Mouse (Mus musculus) NIH3T3 (cell line): ENCODE measurements around the gene Gramd1b.
A peak's percentile ranks its signal among the peaks of the same experiment; 100 is the strongest.

Experiments used
- DNase-seq: peaks from one replicate; pipeline ENCODE4 v3.0.0-alpha.2; 2012; ENCODE audit warnings: low read depth

Gene Gramd1b

DNA sequence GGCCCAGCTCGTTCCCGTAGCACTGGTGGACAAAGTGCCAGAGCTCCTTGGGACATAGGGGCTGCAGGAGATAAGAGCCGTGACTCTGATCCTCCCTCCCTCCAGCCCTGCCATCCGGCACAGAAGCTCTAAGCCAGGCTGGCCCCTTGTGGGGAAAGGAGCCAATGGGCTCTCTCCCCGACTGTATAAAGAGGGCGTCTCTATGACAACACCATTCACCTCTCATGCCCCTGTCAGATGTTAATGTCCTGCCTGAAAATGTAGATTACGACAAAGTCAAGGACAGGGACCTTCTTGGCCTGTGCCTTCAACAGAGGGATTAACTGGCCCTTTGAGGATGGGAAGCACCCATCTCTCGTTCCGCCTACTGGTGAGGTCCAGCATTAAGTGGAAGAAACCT, 219.4 kb downstream of the Gramd1b start:
- no peak for DNase-seq

DNA sequence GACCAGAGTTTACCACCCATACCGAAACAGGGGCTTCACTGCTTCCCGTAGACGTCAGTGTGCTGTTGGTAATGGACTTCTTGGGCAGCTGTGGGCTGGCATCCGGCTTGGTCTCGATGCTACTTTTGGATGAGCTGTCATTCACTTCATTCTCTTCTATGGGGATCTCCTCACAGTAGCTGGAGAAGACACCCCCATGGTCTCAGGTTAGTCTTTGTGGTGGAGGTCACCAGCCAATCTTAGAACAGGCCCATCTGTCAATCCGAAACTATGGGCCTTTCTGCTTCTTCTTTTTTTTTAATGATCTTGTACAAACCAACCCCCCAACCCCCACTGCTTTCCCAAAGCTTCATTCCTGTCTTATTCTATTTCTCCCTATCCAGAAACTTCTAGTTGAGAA, 221.3 kb downstream of the Gramd1b start:
- DNase-seq = no peak

DNA sequence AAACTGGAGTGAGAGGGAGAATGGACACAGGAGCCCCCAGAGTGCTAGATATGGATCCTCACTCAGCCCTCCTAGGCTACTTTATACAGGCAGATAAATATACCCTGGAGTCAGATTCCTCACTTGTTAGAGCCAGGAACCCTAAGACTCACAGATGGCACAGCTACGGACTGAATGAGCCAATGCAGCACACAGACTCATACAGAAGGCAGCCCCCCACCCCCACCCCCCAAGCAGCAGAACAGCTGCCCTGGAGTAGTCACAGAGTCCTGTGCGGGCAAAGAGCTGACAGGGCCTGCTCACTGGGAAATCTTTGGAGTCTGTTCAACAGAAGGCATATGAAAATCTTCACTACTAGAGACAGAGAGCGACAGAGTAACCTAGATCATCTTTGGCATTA, 223.9 kb downstream of the Gramd1b start:
- DNase-seq = no peak

DNA sequence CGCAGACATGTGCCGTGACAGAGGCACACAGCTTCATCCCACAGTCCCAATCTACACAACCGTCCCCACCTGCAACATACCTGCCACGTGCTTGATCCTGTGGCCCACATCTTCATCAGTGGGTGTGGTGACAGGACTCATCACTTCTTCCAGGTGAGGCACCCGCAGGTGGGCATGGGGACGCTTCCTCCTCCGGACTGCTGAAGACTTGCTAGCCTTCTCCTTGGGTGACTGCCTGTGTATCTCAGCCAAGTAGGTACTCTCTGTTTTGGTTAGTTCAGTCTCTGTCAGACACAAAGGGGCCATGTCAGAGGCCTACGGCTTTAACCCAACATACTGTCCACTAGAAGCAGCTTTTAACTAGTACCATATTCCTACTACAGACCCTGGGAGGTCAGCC, 226.9 kb downstream of the Gramd1b start:
- no peak for DNase-seq

DNA sequence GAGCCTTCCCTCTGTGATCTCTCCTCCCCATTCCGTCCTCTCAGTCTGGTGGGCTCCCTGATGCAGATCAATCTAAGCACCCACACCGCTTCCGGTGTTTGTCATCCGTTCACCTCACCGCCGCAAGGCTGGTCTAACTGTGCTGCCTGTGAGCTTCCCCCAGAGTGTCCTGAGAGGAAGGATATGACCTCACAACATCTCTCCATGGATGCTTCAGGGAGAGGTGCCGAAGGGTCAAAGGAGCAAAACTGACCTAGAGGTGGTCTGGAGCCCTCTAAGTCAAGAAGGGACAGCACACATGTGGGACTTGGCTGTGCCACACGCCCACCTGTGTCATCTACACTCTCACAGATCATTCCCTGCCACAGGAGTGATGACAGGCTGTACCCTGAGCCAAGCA, 228.8 kb downstream of the Gramd1b start:
- DNase-seq = no peak

DNA sequence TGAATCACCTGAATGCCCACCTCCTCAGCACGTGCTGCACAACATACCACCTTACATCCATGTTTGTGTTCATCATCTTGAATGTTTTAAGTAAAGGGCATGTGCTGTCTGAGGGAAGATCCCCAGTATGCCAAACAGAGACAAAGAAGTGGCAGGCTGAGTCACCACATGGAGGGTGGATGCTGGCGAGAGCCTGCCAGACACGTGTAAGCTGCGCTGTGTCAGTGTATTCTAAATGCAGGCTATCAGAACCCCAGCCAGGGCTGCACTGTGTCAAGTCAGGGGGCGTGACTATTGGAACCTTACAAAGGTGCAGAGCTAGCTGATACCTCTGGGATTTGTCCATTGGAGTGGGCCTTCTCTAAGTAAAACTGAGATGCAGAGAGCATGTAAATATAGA, 229.7 kb downstream of the Gramd1b start:
- DNase-seq = no peak

DNA sequence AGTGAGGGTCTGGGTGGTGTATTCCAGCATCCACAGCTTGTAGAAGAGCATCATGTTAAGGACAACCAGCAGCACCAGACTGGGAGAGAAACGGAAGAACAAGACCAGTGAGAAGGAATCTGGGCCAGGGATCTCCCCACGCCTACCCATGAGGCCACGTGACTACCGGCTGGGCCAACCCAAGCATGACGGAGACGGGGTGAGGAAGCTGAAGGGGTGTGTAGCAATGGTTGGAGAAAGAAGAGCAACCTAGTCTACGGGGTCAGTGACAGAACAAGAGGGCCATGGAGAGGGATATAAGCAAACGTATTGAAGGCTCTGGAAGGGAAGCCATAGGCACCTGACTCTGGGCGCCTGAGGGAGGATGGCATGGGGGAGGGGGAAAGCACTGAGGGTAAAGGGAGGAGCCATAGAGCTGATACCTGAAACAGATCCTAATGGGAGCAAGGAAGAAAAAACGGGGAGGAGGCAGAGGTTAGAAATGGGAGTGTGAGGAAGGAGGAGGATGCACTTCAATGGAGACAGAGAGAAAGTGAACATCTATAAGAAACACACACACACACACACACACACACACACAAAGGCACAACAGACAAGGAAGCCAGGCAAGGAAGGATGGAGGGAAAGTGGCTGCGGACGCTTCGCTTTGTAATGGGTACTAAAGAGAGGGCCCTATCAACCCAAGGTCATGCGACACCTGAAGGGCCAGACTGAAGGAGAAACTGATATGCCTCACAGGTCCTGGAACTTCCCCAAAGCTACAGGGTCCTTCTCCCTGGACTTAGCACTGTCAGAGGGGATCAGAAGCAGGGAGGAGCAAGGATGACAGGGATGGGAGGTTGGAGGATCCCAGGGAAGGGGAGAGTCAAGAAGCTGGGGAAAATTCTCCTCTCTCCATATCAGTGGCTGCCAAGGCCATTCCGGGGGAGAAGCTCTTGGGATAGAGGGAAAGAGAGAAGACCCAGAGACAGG, 230.9 kb downstream of the Gramd1b start:
- no peak for DNase-seq

DNA sequence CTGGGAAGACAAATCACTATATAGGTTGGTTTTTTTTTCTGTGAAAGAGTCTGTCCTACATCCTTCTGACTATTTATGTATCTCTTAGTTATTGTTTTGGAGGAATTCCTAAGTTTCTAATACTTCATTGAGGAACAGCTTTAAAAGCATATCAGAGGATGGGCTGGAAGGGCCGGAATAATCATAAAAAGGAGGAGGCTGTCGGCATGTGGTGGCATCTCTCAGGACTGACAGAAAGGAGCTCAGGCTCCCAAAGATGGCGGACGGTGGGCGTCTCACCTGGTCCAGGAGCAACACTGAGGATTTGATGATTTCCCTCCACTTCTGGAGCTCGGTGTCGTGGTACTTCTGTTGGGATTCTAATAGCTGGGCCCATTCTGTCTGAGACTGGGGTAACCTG, 231.9 kb downstream of the Gramd1b start:
- no peak for DNase-seq

DNA sequence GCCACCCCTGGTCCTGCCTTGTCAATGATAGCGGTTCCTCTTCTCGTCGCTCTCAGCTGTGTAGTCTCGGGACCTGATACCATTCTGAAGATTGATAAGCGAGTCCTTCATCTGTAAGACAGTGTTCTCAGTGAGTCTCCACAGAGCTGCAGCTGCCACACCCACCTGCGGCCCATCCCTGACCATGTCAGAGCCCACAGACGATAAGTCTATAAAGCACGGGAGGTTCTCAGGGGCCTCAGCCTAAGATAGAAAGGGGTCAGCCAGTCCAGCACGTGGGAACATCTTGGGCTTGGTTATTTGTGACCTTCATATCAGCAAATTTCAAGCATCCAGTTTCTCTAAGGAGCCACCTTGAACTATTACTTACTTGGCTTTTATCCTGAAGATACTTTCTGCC, 233.2 kb downstream of the Gramd1b start:
- no peak for DNase-seq

DNA sequence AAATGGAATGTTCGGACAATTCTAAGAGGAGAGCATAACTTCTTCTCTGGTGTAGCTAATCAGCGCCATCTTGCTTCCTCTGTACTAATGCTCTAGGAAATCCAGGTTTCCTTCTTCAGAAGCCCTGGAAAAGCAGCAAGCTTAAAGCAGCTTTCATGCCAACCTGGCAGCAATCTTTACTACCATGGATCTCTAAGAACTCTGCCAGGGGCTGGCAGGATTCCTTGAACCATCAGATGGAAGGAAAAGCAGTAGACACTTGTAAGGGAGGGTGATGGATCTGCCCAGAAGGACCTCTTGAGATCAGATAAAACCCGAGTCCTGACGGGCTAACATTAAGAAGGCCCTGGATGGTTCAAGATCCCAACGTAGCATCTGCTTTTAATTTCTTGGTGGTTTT, 234.9 kb downstream of the Gramd1b start:
- DNase-seq = no peak

DNA sequence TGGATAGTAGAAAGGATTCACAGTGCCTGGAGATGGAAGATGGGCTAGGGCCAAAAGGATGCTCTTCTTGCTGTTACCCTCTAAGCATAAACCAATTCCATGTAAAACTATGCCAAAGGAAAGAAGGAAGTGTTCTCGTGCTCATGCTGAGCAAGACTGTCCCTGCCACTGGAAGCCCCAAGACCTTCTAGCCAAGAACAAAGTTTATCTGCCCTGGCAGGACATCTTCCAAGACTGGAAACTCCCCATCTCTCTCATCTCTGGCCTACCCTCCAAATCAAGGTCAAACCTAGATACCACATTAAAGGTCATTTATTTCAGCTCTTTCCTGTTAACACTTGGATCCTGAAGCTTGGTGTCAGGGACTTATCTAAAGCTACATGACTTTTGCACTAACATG, 236.3 kb downstream of the Gramd1b start:
- DNase-seq = no peak

DNA sequence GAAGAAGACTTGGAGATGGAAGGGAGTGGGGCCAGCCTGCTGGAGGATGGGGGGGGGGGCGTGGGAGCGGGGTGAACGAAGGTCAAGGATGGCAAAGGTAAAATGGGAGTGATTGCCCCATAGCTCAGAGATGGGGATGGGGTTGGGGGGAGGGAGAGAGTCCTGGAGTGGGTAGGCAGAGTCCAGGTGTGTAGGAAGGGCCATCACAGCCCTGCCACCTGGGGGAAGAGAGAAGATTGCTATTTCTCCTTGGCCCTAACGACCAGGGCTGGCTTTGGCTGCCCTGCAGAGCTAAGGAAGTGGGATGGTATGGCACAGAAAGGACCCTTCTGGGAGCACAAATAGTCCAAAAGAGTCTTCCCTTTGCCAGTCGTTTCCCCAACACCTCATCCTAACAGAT, 237.0 kb downstream of the Gramd1b start:
- no peak for DNase-seq

DNA sequence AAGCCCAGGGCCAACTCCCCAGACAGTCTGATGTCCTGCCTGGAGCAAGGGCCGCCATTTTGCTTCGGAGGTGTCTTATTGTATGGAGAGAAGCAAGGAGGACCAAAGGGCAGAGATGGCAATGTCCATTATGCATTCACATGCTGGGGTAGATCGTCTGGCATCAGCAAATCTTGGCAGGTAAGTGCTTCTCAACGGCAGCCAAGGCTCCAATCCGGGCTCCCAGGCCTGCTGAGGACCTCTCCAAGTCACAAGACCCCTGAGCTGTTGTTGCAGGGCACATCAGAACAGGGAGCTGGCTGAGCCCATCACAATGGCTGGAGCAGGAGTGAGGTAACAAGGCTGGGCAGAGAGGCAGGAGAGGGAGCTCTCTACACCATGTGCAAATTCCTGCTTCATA, 237.4 kb downstream of the Gramd1b start:
- DNase-seq = no peak

DNA sequence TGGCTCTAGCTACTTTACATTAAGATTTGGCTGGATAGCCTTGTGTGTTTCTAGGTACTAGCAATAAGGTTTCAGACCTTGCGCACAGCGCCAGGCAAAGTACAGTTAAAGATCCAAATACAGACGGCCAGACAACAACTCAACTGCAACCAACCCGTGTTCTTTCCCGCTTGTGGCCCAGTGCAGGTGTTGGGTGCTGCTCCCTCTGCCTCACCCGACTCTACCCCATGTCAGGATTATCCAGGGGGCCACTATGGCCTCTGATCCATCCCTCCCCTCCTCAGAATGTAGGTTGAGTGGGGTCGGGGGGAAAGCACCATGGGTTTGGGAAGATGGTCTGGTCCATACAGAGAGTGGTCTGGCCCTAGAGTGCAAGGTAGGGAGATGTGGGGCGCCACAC, 237.9 kb downstream of the Gramd1b start:
- DNase-seq = no peak

DNA sequence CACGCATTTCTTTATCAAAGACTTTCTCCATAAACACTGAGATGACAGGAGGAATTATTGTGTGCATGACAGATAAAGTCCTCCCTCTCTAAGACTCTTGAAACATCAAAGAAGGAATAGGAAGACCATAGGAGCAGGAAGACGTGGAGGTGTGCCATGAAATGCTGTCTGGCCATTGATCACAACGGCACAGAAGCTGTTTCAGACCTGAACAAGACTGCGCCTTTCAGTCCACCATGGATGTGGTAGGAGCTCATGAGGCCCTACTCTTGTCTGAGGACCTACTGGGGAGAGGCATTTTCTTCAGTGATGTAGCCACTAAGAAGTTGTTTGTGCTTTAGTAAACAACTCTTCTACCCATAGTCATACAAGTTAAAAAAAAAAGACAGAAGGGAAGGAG, 238.7 kb downstream of the Gramd1b start:
- no peak for DNase-seq

DNA sequence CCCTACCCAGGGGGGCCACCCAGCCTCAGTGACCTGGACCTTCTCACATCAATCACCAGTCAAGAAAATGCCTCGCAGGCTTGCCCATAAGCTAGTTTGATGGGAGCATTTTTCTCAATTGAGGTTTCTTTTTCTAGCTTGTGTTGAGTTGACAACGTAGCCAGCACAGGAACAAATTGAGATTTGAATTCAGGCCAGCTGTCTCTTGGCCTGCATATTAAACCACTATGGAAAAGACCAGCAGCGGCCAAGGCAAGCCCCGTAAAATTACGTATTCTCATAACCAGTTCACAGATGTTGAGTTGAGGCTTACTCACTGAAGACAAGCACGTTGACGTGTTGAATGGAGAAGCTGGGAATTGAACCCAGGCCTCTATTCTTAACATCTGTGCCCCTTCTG, 248.2 kb downstream of the Gramd1b start:
- DNase-seq = peak; percentile 14

DNA sequence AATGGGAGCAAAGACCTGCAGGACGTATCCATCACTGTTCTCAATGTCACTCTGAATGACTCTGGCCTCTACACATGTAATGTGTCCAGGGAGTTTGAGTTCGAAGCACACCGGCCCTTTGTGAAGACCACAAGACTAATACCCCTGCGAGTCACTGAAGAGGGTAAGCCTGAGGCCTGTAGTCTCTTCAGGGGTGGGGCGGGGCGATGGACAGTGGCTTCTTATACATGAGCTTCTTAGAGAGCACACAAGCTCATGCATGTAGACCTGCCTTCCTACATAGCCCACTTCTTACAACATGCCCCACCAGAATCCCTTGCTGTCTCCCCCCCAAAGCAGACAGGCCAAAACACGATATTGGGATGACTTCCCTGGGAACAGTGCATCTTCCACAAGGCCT, 251.7 kb downstream of the Gramd1b start:
- no peak for DNase-seq

DNA sequence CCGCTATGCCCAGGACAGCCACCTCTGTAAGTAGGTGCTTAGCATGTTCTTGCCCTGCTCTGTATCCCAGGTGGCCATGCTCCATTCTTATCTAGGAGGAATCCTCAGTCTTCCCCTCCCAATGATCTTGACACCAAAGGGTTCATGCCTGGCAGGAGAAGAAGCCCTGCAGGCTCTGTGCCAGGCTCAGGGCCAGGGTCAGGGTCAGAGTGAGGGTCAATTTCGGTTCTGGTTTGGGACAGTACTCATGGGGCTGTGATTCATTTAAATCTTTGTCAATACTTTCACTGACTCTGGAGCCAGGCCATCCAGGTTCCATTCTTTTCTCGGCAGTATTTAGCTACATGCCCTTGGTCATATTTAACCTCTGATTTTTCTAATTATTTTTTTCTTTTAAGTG, 253.5 kb downstream of the Gramd1b start:
- no peak for DNase-seq

DNA sequence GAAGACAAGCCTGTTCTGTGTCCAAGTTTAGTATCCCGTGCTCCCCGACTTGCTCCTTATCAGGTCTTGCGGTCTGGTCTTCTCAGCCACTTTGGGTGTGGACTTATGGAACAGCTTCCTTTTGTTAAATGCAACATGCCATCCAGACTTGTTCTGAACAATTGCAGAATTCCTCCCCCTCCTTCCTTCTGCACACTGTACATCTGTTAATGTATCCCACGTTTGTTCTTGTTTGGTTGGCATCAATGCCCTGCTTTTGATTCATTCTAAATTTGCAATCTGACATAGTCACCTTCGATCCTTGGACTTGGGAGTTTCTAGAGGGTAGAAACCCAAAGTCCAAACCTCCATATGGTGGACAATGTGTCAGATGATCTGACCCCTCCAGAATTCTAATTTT, 255.3 kb downstream of the Gramd1b start:
- no peak for DNase-seq

DNA sequence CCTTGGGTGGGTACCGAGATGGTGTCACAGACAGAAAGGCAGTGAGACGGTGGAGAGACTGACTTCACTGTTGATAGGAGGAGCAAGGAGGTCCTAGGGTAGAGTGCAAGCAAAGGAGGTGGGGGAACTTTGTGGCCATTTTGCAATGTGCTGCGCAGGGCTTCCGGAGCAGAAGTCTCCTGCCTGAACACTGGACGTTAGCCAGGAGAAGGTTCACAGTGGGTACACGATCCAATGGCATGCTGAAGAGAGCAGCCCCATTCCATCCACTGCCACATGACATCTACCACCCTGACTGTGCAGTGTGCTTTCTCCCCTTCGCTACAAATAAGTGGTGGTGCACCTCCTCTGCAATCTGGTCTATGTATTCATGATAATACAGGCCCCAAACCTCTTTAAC, 258.4 kb downstream of the Gramd1b start:
- DNase-seq = no peak

DNA sequence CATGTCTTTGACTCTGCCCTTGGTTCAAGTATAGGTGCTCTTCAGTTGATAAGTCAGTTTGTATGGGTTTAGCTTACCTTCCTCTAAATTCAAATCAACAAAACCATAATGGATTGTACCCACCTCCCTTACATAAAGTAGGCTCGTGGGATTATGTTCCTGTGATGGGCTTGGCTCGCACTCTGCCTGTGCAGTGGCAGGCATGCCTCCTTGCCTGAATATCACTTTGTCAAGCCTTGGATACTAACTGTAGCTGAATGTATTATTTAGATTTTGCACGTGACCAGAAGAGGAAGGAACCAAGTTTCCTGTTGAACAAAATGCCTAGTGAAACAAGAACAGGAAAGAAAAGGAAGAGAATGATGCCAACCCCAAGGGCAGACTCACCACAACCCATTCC, 260.1 kb downstream of the Gramd1b start:
- DNase-seq = no peak

DNA sequence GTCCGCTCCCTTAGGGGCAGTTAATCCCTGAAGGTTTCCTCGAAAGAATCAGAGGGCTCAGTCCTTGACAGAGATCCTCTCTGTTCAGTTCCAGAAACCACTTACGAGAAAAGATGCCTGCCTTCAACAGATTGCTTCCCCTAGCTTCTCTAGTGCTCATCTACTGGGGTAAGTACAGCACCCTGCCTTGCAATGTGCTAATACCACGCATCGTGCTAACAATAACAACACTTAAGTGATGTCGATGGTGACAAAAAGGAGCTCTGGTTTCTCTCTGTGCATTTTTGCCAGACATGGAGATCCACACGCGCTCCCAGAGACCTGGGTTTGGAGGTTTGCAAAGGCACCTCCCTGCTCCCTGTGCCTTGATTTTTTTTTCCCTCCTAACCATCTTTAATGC, 261.3 kb downstream of the Gramd1b start:
- no peak for DNase-seq

DNA sequence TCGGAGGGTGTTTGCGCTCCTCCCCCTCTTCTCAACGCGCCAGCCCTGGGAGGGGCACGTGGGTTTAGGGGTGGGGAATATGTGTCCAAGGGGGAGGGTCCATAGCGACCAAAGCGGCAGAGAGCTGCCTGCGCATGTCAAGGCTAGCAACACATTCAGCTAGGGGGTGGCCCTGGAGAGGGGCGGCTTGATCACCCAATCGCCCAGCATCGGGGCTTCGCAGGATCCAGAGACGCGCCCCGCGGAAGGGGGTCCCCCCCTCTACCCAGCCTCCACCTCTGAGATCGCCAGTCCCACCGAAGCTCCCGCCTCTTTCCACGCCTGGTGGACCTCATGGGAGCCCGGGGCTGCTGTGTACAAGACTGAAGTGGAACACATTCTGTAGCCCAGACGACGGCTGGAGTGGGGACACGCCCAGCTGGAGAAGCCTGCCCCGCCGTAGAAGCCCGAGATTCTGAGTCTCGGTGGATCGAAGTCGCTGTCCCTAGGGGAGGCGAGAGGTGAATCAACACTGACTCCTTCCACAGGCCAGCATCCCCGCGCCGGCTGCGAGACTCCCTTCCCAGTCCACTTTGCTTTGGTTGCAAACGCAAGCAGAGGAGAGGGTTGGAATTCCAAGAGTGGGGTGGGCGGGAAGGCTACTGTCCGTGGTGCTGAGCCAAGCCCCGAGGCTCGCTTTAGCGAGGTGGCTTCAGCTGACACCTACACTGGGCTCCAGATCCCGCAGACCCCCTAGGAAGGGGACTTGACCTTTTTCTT, 261.9 kb downstream of the Gramd1b start, which contains the start of gene Scn3b:
TSS of gene Scn3b (plus strand) at position 115 of the 759 bp plus-strand sequence.
- DNase-seq = peak; percentile 21
